Comparison of ENCODE assay signal across 21 mouse cellular contexts in genomic region chrX:77640301-77640700, GRCm38 (mm10).
DNase-seq lines count a peak whose midpoint lies in the region; ATAC-seq and TF ChIP-seq lines count a peak whose summit lies in the region.
"Had no signal": no experiment of that assay in that cellular context is flagged by ENCODE, and none has a peak within 500 bp of the region (broad histone marks: within the 10 kb centered on the region; RNA-seq: fewer than 3 reads in every experiment).

No protein-coding gene starts in this region.

- DNase-seq in CD4-positive helper T cell, adult 2 months (ENCODE audit: low read depth, low spot score) = peak; percentile 53
- DNase-seq in T-cell, adult 2 months (ENCODE audit: low spot score) = peak; percentile 43
- DNase-seq in stomach, postnatal 0 days (ENCODE audit: low spot score) = no peak
- no peak for DNase-seq in frontal cortex, postnatal 14 days (ENCODE audit: low spot score in 2 of 2)
- no peak for DNase-seq in thymus, postnatal 4 days
- DNase-seq: adrenal gland, postnatal 10 days; cerebellum, adult 11 months; cerebellum, adult 8-10 months; cerebellum, postnatal 14 days; heart, adult 2 months; heart, postnatal 14 days had no signal

- ATAC-seq in inflammation-experienced regulatory T-cells, adult 6 months = peak; percentile 69
- ATAC-seq in stomach, postnatal 0 days (ENCODE audit: low FRiP score, low TSS enrichment) = no peak
- ATAC-seq in forebrain, embryonic 15.5 days (replicated peaks) = no peak
- ATAC-seq: forebrain, embryonic 13.5 days; hindbrain, postnatal 0 days; intestine, embryonic 16.5 days; Patski had no signal

- H3K4me3 ChIP-seq in stomach, postnatal 0 days (ENCODE audit: low read depth, low read length) = no peak overlapping the region
- H3K4me3 ChIP-seq in forebrain, embryonic 15.5 days = no peak overlapping the region
- H3K4me3 ChIP-seq: embryonic facial prominence, embryonic 13.5 days; forebrain, embryonic 13.5 days; heart, adult 2 months; heart, embryonic 15.5 days; hindbrain, embryonic 13.5 days had no signal

- H3K9ac ChIP-seq in stomach, postnatal 0 days (ENCODE audit: low read length) = no peak overlapping the region
- no peak overlapping the region for H3K9ac ChIP-seq in forebrain, embryonic 15.5 days (replicated peaks)
- H3K9ac ChIP-seq: embryonic facial prominence, embryonic 13.5 days; forebrain, embryonic 13.5 days; heart, embryonic 15.5 days; hindbrain, embryonic 13.5 days had no signal

- TF ChIP-seq CTCF in stomach, postnatal 0 days (IDR thresholded peaks at IDR 0.05; ENCODE audit: low read depth) = no peak

- no peaks in the 10 kb centered on the region for H3K36me3 ChIP-seq in stomach, postnatal 0 days (ENCODE audit: control insufficient read depth, insufficient read depth, low read length)
- H3K36me3 ChIP-seq in forebrain, embryonic 15.5 days = peaks cover 5% of the 10 kb centered on the region; the same call in 1 of the 2 replicates
- H3K36me3 ChIP-seq: heart, embryonic 15.5 days; hindbrain, embryonic 13.5 days had no signal

- H3K27ac ChIP-seq in stomach, postnatal 0 days (replicated peaks) = no peak overlapping the region
- no peak overlapping the region for H3K27ac ChIP-seq in forebrain, embryonic 15.5 days (replicated peaks)
- H3K27ac ChIP-seq: embryonic facial prominence, embryonic 13.5 days; forebrain, embryonic 13.5 days; heart, adult 2 months; heart, embryonic 15.5 days; hindbrain, embryonic 13.5 days; hindbrain, postnatal 0 days had no signal

- H3K9me3 ChIP-seq in stomach, postnatal 0 days (ENCODE audit: control insufficient read depth, low read length) = no peaks in the 10 kb centered on the region
- no peaks in the 10 kb centered on the region for H3K9me3 ChIP-seq in forebrain, embryonic 15.5 days
- H3K9me3 ChIP-seq: embryonic facial prominence, embryonic 13.5 days; forebrain, embryonic 13.5 days; heart, embryonic 15.5 days; hindbrain, embryonic 13.5 days had no signal

- H3K4me1 ChIP-seq in stomach, postnatal 0 days (replicated peaks; ENCODE audit: control insufficient read depth, insufficient read depth) = no peaks in the 10 kb centered on the region
- no peaks in the 10 kb centered on the region for H3K4me1 ChIP-seq in forebrain, embryonic 15.5 days
- H3K4me1 ChIP-seq: embryonic facial prominence, embryonic 13.5 days; forebrain, embryonic 13.5 days; heart, embryonic 15.5 days; hindbrain, embryonic 13.5 days had no signal

- no peak overlapping the region for H3K4me2 ChIP-seq in stomach, postnatal 0 days (replicated peaks; ENCODE audit: low read depth)
- no peak overlapping the region for H3K4me2 ChIP-seq in forebrain, embryonic 15.5 days (replicated peaks)
- H3K4me2 ChIP-seq: embryonic facial prominence, embryonic 13.5 days; forebrain, embryonic 13.5 days; heart, embryonic 11.5 days; heart, embryonic 15.5 days; hindbrain, embryonic 13.5 days had no signal

- WGBS in stomach, postnatal 0 days = 80% methylated on average over 4 of the region's 4 CpGs
- WGBS in forebrain, embryonic 15.5 days = 85% methylated on average over 4 of the region's 4 CpGs

- H3K27me3 ChIP-seq in stomach, postnatal 0 days (ENCODE audit: control insufficient read depth, insufficient read depth, low read length) = no peaks in the 10 kb centered on the region
- no peaks in the 10 kb centered on the region for H3K27me3 ChIP-seq in forebrain, embryonic 15.5 days
- H3K27me3 ChIP-seq: embryonic facial prominence, embryonic 13.5 days; forebrain, embryonic 13.5 days; heart, embryonic 15.5 days; hindbrain, embryonic 13.5 days had no signal

- no peak for TF ChIP-seq EP300 in stomach, postnatal 0 days (optimal IDR thresholded peaks at IDR 0.05)

Comparison
In these comparisons a context has a peak if more than half of its experiments do, and no peak if none do; other contexts are left out.
1. DNase-seq: peak in CD4-positive helper T cell, adult 2 months (single experiment) and T-cell, adult 2 months (single experiment); none in stomach, postnatal 0 days (single experiment), frontal cortex, postnatal 14 days (0 of 2) and thymus, postnatal 4 days (single experiment).